Mouse (Mus musculus) cortical plate, adult 2 months (tissue): Measurements from ENCODE around the gene Card10.

ENCODE experiments used
- CTCF ChIP-seq: fragments of 200-500 bp; IDR thresholded peaks from 2 replicates; pipeline ENCODE4 v1.5.1; 2011; ENCODE audit warnings: mild to moderate bottlenecking, control low read depth, low read length; ENCODE audit not compliant: insufficient read depth; ENCODE audit errors: extremely low read depth
- POLR2A ChIP-seq: fragments of 200-500 bp; IDR thresholded peaks from 2 replicates; pipeline ENCODE4 v1.6.1; 2011; ENCODE audit warnings: mild to moderate bottlenecking, low read length, control low read depth; ENCODE audit not compliant: insufficient read depth; ENCODE audit errors: extremely low read depth

DNA sequence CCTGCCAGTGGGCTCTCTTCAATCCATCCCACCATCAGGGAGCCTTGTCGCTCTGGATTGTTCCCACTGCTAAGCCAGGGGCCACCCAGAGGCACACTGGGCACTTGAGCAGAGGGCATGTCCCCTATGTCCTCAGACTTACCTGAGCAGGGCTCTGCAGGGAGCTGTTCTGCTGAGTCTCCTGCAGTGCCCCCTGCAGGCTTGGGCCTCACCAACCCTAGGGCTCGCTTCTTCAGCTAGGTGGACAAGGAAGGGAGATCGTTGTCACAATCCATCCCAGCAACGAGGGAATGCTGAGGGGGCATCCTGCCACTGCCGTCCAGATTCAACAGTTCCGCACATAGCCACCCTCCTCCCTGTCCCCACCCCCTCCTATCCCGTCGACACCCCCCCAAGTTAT lies 23.6 kb downstream of the Card10 start:
- TF ChIP-seq POLR2A (no peak), CTCF (no peak)
